Mouse (Mus musculus) cortical plate, adult 2 months (tissue): Measurements from ENCODE around the gene Chd2.

Experiments used
- CTCF ChIP-seq: fragments of 200-500 bp; IDR thresholded peaks from 2 replicates; pipeline ENCODE4 v1.5.1; 2011; ENCODE audit warnings: mild to moderate bottlenecking, control low read depth, low read length; ENCODE audit not compliant: insufficient read depth; ENCODE audit errors: extremely low read depth
- POLR2A ChIP-seq: fragments of 200-500 bp; IDR thresholded peaks from 2 replicates; pipeline ENCODE4 v1.6.1; 2011; ENCODE audit warnings: mild to moderate bottlenecking, low read length, control low read depth; ENCODE audit not compliant: insufficient read depth; ENCODE audit errors: extremely low read depth

DNA sequence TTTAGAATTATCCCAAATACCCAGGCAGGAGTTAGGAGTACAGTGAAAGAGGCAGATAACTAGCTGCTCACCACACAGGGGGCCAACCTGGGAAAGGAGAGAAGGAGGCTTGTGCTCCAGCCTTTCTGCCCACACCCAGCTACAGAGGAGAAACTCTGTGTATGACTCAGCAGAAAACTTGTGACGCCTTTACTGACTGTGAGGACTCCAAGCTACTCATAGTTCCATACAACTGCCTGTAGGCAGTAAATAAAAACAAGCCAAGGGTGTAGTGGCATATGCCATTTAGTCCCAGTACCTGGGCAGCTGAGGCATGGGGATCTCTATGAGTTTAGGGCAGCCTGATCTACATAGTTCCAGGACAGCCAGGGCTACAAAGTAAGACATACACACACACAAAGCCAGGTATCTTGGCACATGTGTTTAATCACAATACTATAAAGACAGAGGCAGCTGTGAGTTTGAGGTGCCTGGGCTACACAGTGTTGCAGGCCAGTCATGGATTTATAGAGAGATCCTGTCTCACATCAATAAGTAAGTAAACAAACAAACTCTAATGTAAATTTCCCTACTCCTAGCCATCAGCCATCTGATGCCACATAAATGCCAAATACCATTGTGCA, 24.1 kb downstream of the Chd2 start:
- TF ChIP-seq CTCF = no peak
- TF ChIP-seq POLR2A = no peak
